Mouse (Mus musculus): ENCODE measurements around the gene Fam47e. TPM values are rescaled to one million over a fixed set of nuclear protein-coding genes. Genes with fewer than 3 reads are reported as not detected.
A peak's percentile ranks its signal among the peaks of the same experiment; 100 is the strongest.

Gene Fam47e
- total RNA-seq, 1 experiment from 2014 or later, result not detected

DNA sequence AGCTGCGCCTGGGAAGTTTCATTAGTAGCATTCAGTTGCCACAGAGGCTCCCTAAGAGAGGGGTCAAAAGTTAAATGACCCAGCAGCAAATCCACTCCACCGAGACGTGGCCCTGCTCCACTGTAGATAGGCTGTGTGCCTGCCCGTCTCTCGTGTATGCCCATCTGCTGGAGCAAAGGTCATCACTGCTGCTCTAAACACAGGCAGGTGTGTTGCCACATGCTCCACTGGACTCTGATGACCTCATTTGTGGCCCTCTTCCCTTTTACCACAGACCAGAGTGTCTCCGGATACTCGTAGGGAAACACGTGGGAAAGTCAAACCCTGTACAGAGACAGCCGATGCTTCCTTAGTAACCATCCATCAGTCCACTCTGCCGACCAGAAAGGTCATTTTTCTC lies 31.1 kb downstream of the Fam47e start:
- ATAC-seq (replicated peaks in 1 of 2; ENCODE audit: insufficient read depth in 1 of 2, low FRiP score in 2 of 2, low TSS enrichment in 1 of 2, low read depth in 1 of 2, poor library complexity in 2 of 2, severe bottlenecking in 2 of 2), result no peak

- no peak for ATAC-seq (replicated peaks in 1 of 2; ENCODE audit: insufficient read depth in 1 of 2, low FRiP score in 2 of 2, low TSS enrichment in 1 of 2, low read depth in 1 of 2, poor library complexity in 2 of 2, severe bottlenecking in 2 of 2)
Measured at GRCm38 (mm10) chr5:92595026-92595425, 40.2 kb downstream of the Fam47e start.

DNA sequence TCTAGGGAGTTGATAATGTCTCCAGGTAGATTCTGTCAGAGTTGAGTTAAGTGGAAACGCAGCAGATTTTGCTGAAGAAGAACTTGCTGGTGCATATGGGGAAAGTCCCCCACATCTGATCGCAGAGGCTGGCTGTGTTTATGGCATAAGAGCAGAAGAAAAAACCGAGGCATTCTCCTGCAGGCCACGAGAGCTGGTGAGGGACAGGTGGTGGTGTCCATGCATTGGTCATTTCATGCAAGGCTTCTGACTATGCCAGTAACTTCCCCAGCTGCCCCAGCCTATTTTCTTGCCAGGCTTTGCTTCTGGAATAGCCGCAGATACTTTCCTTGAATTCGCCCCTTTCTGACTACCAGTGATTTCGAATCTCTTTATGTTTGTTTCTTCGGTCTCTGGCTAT lies 42.0 kb downstream of the Fam47e start:
- ATAC-seq (replicated peaks in 1 of 2; ENCODE audit: insufficient read depth in 1 of 2, low FRiP score in 2 of 2, low TSS enrichment in 1 of 2, low read depth in 1 of 2, poor library complexity in 2 of 2, severe bottlenecking in 2 of 2), result no peak

DNA sequence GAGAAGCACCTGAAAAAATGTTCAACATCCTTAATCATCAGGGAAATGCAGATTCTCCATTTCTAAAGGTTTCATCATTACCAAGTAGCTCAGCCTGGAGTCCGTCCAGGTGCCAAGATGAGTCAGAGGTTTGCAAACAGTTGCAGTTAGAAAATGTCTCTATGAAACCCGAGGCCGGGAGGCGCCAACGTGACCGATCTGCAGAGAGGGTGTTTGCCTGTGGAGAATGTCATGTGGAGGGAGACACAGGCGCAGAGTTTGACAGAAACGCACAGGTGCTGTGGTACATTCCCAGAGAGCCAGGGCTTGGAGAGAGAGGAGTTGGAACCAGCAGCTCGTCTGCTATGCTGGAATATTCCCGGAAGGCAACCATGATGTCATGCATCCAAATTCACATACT lies 44.2 kb downstream of the Fam47e start:
- no peak for ATAC-seq (replicated peaks in 1 of 2; ENCODE audit: insufficient read depth in 1 of 2, low FRiP score in 2 of 2, low TSS enrichment in 1 of 2, low read depth in 1 of 2, poor library complexity in 2 of 2, severe bottlenecking in 2 of 2)

GRCm38 (mm10) chr5:92602691-92603690 lies 48.1 kb downstream of the Fam47e start, which contains the start of gene Stbd1:
Gene Stbd1 (plus strand): TSS chr5:92603041.
- peak; percentile 52 to 68 for ATAC-seq (replicated peaks in 1 of 2; ENCODE audit: insufficient read depth in 1 of 2, low FRiP score in 2 of 2, low TSS enrichment in 1 of 2, low read depth in 1 of 2, poor library complexity in 2 of 2, severe bottlenecking in 2 of 2)

DNA sequence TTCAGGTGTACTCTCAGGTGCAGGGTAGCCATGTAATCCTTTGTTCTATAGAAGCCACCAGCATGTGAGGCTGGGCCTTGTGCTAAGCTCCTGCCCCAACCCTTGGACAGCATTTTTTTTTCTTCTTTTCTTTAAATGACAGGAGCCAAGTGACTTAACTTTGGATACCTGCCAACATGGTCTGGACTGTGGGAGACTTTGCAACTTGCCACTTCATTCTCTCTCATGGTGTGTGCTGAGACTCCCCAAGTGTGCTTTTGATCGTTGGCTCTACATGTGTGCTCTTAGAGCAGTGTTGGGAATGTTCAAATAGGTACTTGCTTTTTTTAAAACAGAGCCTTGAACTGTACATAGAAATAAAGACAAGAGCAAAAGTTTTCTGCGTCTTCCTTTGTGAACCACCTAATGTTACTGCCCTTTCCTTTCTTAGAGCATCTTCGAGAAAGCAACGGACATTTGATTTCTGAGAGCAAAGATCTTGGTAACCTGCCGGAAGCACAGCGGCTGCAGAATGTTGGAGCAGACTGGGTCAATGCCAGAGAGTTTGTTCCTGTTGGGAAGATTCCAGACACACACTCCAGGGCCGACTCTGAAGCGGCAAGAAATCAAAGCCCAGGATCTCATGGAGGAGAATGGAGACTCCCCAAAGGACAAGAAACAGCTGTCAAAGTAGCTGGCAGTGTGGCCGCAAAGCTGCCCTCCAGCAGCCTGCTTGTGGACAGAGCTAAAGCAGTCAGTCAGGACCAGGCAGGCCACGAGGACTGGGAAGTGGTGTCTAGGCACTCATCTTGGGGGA lies 49.8 kb downstream of the Fam47e start:
- ATAC-seq (replicated peaks in 1 of 2; ENCODE audit: insufficient read depth in 1 of 2, low FRiP score in 2 of 2, low TSS enrichment in 1 of 2, low read depth in 1 of 2, poor library complexity in 2 of 2, severe bottlenecking in 2 of 2), result no peak

GRCm38 (mm10) chr5:92607492-92608229 lies 52.8 kb downstream of the Fam47e start:
- ATAC-seq (replicated peaks in 1 of 2; ENCODE audit: insufficient read depth in 1 of 2, low FRiP score in 2 of 2, low TSS enrichment in 1 of 2, low read depth in 1 of 2, poor library complexity in 2 of 2, severe bottlenecking in 2 of 2), result no peak

- no peak for ATAC-seq (replicated peaks in 1 of 2; ENCODE audit: insufficient read depth in 1 of 2, low FRiP score in 2 of 2, low TSS enrichment in 1 of 2, low read depth in 1 of 2, poor library complexity in 2 of 2, severe bottlenecking in 2 of 2)
Measured at GRCm38 (mm10) chr5:92612756-92613155, 57.9 kb downstream of the Fam47e start.

GRCm38 (mm10) chr5:92621883-92622282 lies 67.0 kb downstream of the Fam47e start:
- ATAC-seq (replicated peaks in 1 of 2; ENCODE audit: insufficient read depth in 1 of 2, low FRiP score in 2 of 2, low TSS enrichment in 1 of 2, low read depth in 1 of 2, poor library complexity in 2 of 2, severe bottlenecking in 2 of 2), result no peak

DNA sequence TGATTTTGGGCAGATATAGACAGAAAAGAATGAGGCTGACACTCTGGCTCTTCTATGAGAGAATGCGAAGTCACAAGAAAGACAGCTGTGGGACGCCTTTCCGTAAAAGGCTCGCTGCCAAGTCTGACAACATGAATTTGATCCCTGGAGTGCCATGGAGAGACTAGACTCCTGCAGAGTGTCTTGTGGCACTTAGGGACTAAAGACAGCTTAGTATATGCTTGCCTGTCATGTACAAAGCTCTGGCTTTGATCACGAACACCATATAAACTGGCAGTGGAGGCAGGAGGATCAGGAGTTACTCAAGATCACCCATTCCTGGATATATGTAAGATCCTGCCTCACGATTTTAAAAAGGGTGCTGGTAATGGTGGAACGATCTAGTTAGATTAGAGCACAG lies 73.0 kb downstream of the Fam47e start:
- ATAC-seq (replicated peaks in 1 of 2; ENCODE audit: insufficient read depth in 1 of 2, low FRiP score in 2 of 2, low TSS enrichment in 1 of 2, low read depth in 1 of 2, poor library complexity in 2 of 2, severe bottlenecking in 2 of 2), result peak in 1 of 2 experiments; percentile 17; a peak in 1 of 4 replicates

- no peak for ATAC-seq (replicated peaks in 1 of 2; ENCODE audit: insufficient read depth in 1 of 2, low FRiP score in 2 of 2, low TSS enrichment in 1 of 2, low read depth in 1 of 2, poor library complexity in 2 of 2, severe bottlenecking in 2 of 2)
Measured at GRCm38 (mm10) chr5:92633526-92633925, 78.7 kb downstream of the Fam47e start.

DNA sequence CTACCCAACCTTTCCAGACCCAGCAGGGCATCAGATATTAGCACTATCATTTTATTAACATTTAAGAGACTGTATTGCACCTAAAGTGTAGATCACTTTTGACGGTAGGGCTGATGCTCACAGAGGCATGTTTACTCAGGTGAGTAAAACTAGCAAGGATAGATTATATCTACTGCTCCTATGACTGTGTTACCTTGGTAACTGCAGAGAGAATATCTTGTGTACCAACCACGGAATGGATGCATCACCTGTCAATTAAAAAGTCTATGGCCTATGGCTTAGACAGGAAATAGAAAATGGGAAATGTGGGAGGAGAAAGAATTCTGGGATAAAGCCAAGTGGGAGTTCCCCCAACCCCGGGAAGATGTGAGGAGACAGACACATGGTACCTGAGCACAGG lies 80.0 kb downstream of the Fam47e start:
- ATAC-seq (replicated peaks in 1 of 2; ENCODE audit: insufficient read depth in 1 of 2, low FRiP score in 2 of 2, low TSS enrichment in 1 of 2, low read depth in 1 of 2, poor library complexity in 2 of 2, severe bottlenecking in 2 of 2), result no peak

- ATAC-seq (replicated peaks in 1 of 2; ENCODE audit: insufficient read depth in 1 of 2, low FRiP score in 2 of 2, low TSS enrichment in 1 of 2, low read depth in 1 of 2, poor library complexity in 2 of 2, severe bottlenecking in 2 of 2), result no peak
Measured at GRCm38 (mm10) chr5:92635891-92636290, 81.0 kb downstream of the Fam47e start.

DNA sequence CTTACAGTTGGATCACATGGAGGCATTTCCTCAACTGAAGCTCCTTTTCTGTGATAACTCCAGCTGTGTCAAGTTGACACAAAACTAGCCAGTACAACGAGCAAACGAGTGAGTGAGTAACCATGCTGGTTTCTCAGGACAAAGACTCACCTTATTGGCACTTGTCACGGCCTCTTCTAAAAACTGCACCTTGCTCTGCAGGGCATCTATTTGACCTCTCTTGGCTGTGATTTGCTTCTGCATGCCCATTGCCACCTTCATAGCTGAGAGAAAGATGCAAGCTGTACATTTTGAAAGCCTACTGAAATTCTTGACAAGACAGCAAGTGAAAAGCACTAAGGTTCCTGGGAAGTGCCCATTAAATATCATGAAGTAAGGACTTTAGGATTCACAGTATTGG lies 86.0 kb downstream of the Fam47e start:
- ATAC-seq (replicated peaks in 1 of 2; ENCODE audit: insufficient read depth in 1 of 2, low FRiP score in 2 of 2, low TSS enrichment in 1 of 2, low read depth in 1 of 2, poor library complexity in 2 of 2, severe bottlenecking in 2 of 2), result no peak
